Mouse (Mus musculus) T-helper 2 cell (primary cell): ENCODE measurements at regions not wholly inside any gene's neighbourhood (a gene's known extent, or its start where the extent isn't known, plus 50 kb on each side); places are given as distances from the start of the nearest gene placed in this dataset.

ENCODE experiments used
- in situ Hi-C: fragments of 300-600 bp; cut with MboI, MseI; formaldehyde crosslinking; loops from one replicate; pipeline ENCODE4 v1.15.1; 2025; ENCODE audit warnings: high pct_unique_total_duplicates

- in situ Hi-C loops = no loop called here
Measured at GRCm38 (mm10) chr10:120624203-120624942, 148.1 kb upstream of the Hmga2 start.

DNA sequence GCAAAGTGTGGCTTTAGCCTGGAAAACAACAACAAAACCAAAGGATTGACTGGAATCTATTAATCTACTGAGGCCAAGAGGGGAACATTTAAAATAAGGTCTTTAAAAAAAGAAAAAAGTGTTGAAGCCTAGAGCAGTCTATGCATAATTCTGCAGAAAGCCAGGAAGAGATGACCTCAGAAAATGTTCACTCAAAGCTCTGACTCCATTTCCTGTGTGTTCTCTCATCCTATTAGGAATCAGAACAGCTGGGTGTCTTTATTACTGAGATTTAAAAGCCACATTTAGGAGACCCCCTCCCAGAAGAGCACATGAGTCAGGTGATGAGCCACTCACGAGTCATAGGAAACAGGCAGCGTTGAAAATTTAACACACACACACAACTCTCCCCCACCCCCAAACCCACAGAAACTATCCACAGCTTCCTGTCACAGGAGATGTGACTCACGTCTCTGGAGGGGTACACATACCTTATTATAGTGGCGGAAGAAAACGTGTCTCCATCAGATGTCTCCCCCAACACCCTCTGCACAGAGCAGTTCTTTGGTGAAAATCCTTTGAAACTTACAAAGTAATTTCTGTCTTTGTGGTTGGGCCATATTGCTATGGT, 140.2 kb upstream of the Hmga2 start:
- in situ Hi-C loops = no loop called here

DNA sequence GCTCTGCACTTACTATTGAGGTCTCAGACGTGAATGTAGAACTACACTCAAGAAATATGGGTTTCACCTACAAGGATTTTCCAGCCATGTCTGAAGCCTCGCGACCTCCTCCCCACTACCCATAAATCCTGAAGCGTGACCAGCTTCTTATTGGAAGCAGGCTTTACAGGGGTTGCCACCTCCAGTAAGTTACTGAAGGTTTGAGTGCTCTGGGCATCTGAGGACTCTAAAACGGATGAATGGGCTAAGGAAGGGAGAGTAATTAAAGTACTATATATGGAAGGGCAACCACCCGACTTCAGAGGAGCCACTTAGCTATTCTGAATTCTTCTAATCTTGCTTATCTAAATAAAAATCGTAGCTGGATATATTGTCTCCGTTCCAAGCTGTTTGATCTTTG, 136.1 kb upstream of the Hmga2 start:
- in situ Hi-C loops = no loop called here

DNA sequence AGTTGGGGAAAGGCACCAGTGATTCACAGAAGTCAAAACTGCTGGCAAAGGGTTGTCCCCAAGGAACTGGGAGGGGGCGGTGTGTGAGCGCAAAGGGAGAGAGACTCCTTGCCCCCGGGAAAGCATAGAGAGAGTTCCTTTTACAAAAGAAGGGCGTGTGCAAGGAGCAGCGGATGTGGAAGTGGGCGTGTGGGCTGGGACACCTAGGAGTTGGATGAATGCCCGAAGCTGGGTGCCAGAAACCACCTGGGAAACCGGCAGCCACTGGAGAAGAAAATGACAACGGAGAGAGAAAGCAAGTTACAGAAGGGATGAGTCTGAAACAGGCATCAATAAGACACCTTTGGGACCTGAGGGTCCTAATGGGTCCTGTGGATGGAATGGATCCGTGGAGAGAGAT, 133.8 kb upstream of the Hmga2 start:
- in situ Hi-C loops = no loop called here

GRCm38 (mm10) chr10:120604506-120604905, 128.2 kb upstream of the Hmga2 start:
- in situ Hi-C loops = no loop called here

DNA sequence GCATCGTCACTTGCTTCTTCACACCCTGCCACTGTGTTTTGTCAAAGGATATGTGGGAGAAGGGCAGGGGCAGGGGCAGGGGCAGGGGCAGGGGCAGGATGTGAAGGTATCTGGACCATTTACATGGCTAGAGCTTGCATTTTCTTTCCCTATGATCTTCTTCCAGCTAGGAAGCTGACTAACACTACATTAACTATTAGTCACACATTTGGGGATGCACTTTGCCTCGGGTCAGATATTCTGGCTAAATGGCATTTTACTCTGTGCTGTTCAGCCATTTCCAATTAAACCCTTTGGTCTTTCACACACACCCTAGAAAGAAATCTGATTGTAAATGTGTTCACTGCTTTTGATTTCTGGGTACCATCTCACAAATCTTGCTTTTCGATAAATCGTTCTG, 126.9 kb upstream of the Hmga2 start:
- in situ Hi-C loops = no loop called here

DNA sequence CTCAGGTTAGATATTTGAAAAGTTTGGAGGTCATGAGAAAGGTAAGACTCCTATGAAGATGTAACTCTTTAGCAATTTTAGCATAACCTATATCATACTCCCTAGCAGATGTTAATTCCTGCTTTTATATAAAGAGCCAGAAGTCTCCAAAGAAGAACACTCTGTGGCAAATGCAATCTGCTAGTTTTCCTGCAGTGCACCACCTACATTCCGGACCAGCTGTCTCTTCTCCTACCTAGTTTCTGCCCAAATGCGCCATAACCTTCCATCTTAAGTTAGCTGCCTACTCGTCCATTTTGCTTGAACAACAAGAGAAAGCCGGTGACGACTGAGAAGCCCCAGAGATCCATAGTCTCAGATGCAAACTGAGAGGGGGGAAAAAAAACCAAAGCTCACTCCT, 124.5 kb upstream of the Hmga2 start:
- in situ Hi-C loops = no loop called here

DNA sequence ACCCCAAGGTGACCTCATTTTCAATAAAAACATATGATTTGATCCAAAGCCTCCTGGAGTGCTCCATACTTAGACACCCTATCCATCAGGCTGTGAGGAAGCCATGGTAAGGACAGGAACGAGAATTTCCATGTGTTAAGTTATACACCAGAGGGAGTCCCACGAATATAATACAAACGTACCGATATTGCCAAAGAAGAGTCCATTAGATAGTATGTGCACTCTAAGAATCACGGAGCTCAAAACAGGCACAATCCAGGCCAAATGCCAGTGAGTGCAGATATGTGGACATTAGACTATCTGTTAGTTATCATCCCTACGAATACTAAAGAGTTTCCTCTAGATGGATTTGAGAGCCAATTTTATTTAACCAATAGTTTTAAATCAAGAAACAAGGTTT, 123.3 kb upstream of the Hmga2 start:
- in situ Hi-C loops = no loop called here

GRCm38 (mm10) chr10:120597320-120597887, 121.1 kb upstream of the Hmga2 start:
- in situ Hi-C loops = no loop called here

- in situ Hi-C loops = no loop called here
Measured at GRCm38 (mm10) chr10:120595145-120595544, 118.9 kb upstream of the Hmga2 start.

DNA sequence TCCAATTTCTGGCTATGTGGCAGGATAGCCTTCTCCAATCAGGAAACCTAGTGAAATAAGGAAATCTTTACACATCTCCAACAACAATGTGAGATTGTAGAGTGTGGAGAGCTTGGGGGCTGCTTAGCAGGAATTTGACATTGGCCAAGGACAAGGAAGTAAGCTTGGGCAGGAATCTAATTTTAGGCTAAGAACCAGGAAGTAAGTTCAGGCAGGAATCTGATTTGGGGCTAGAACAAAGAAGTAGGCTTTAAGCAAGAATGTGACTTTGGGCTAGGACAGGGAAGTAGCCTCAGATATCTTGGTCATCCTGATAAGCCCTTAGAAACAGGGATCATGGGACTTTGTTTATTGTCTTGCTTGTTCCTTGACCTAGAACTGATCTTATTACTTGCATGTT, 117.6 kb upstream of the Hmga2 start:
- in situ Hi-C loops = loop anchor here (5.0 kb wide), 1 partner anchor 63 kb away; no protein-coding TSS in a partner anchor

DNA sequence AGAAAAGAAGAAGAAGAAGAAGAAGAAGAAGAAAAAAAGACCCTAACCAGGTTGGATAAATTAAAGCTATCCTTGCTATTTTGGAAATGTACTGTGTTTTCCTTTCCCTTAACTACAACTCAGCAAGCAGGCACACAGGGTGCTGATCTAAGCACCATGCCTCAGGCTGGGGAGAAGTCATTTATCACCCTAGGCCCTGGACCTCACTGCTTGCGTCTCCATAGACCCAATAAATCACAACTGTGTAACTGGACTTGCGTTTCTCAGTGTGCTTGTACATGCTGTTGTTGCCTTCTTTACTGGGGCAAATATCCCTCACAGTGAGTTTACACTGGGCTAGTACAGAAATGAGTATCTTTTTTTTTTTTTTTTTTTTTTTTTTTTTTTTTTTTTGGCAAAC, 113.4 kb upstream of the Hmga2 start:
- in situ Hi-C loops = loop anchor here (5.0 to 10.0 kb wide), 2 partner anchors 68 to 265 kb away; no protein-coding TSS in a partner anchor

DNA sequence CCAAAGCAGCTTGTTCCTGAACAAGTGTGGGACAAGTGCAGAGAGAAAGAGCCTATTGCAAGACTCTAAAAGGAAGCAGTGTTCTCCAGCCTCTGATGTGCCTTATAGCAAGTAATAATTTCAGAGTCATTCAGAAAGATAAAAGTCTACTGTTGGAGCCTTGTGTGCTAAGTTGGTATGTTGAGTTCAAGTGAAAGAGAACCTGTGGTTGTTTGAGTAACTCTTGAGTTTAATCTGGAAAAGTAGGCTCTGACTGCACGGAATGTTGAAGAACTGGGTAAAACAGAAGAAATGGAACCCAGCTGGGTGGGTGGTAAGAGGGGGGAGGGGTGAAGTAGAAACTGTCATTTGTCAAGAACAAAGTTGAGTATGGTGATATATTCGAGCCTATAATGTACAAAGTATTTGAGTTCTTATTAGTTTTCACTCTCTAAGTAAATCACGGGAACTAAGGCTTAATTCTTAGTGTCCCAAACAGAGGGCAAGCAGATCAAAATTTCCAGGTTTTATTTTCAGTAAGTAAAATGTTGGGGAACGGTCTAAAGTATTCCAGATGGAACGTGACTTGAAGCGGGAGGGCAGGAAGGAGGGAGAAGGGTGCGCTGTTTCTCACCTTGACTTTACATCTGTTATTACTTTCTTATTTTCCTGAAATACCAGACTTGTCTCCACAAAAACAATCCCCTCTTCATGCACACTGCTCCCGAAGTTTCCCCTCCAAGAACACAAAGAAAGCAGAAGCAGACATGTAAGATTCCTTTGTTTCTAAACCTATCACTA, 111.8 kb upstream of the Hmga2 start:
- in situ Hi-C loops = loop anchor here (10.0 kb wide), 1 partner anchor 267 kb away; no protein-coding TSS in a partner anchor

GRCm38 (mm10) chr10:120587179-120587578, 110.9 kb upstream of the Hmga2 start:
- in situ Hi-C loops = loop anchor here (10.0 kb wide), 1 partner anchor 268 kb away; no protein-coding TSS in a partner anchor

GRCm38 (mm10) chr10:120582497-120582896, 106.2 kb upstream of the Hmga2 start:
- in situ Hi-C loops = loop anchor here (10.0 kb wide), 1 partner anchor 272 kb away; no protein-coding TSS in a partner anchor

GRCm38 (mm10) chr10:120581547-120581946, 105.3 kb upstream of the Hmga2 start:
- in situ Hi-C loops = loop anchor here (10.0 kb wide), 1 partner anchor 273 kb away; no protein-coding TSS in a partner anchor

GRCm38 (mm10) chr10:120576886-120577285, 100.6 kb upstream of the Hmga2 start:
- in situ Hi-C loops = loop anchor here (10.0 kb wide), 1 partner anchor 118 kb away; no protein-coding TSS in a partner anchor

DNA sequence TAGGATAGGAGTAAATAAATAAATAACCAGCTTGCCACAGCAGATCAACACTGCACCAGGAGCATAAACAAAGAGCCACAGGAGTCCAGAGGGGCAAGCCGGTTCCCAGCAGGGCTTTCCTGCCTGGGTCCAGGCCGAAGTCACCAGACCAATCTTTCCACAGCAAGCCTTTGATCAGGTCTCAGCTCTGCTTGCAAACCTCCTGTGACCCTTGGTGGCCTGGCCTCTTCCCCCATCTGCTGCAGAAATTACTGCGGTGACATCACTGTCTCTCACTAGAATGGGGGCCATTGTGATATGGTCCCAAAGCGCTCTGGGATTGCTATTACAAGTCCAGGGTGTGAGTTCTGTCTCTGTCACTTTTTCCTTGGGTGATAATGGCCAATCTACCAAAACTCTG, 99.9 kb upstream of the Hmga2 start:
- in situ Hi-C loops = loop anchor here (10.0 kb wide), 1 partner anchor 119 kb away; no protein-coding TSS in a partner anchor

- in situ Hi-C loops = loop anchor here (10.0 kb wide), 1 partner anchor 123 kb away; no protein-coding TSS in a partner anchor
Measured at GRCm38 (mm10) chr10:120571340-120571739, 95.1 kb upstream of the Hmga2 start.

DNA sequence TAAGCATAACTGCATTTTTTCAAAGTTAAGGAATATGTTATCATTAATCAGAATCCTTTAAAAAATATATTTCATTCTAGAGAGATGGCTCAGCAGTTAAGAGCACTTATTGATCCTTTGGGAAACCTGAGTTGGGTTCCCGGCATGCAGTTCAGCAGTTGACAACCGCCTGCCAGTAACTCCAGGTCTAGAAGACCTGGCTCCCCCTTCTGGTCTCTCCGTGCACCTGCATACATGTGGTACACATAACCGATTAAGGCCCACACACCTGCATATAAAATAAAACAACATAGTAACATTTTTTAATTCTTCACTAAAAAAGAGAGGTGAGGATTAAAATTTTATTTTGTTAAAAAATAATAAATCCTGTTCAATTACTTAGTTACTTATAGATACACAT, 89.7 kb upstream of the Hmga2 start:
- in situ Hi-C loops = no loop called here

- in situ Hi-C loops = no loop called here
Measured at GRCm38 (mm10) chr10:120564859-120565258, 88.6 kb upstream of the Hmga2 start.

- in situ Hi-C loops = no loop called here
Measured at GRCm38 (mm10) chr10:120563926-120564325, 87.7 kb upstream of the Hmga2 start.
